Mouse (Mus musculus) lung, adult 2 months (tissue): ENCODE results near the gene Ephb3.

Experiments
- CTCF ChIP-seq: fragments of 200-500 bp; IDR thresholded peaks from 2 replicates; pipeline ENCODE4 v1.5.1; 2011; ENCODE audit warnings: mild to moderate bottlenecking, low read length, control low read depth; ENCODE audit not compliant: insufficient read depth
- POLR2A ChIP-seq: fragments of 200-500 bp; IDR thresholded peaks from 2 replicates; pipeline ENCODE4 v1.6.1; 2011; ENCODE audit warnings: low read depth, mild to moderate bottlenecking, control low read depth, low read length, borderline replicate concordance; ENCODE audit errors: extremely low read depth

- TF ChIP-seq CTCF: no peak
- no peak for TF ChIP-seq POLR2A
Observed at GRCm38 (mm10) chr16:21216047-21216446, 11.5 kb downstream of the Ephb3 start.
